In genomic region chr8:11452559-11452958, GRCm38 (mm10) we compare ENCODE assay signal across 12 mouse cellular contexts. TPM values are rescaled to one million over a fixed set of nuclear protein-coding genes. Genes with fewer than 3 reads are reported as not detected.
DNase-seq lines count a peak whose midpoint lies in the region; ATAC-seq and TF ChIP-seq lines count a peak whose summit lies in the region.
"Had no signal": no experiment of that assay in that cellular context is flagged by ENCODE, and none has a peak within 500 bp of the region (broad histone marks: within the 10 kb centered on the region; RNA-seq: fewer than 3 reads in every experiment).

No protein-coding gene starts in this region.

- peaks cover 15% of the 10 kb centered on the region for H3K36me3 ChIP-seq in heart, embryonic 16.5 days (ENCODE audit: control insufficient read depth, insufficient read depth)
- no peaks in the 10 kb centered on the region for H3K36me3 ChIP-seq in midbrain, embryonic 11.5 days (ENCODE audit: control insufficient read depth, insufficient read depth, low read length)
- no peaks in the 10 kb centered on the region for H3K36me3 ChIP-seq in midbrain, embryonic 13.5 days
- H3K36me3 ChIP-seq in small intestine, adult 2 months (ENCODE audit: control insufficient read depth, insufficient read depth, low read length): peaks cover 3% of the 10 kb centered on the region
- H3K36me3 ChIP-seq in midbrain, embryonic 14.5 days (ENCODE audit: control insufficient read depth, insufficient read depth, low read length): no peaks in the 10 kb centered on the region
- H3K36me3 ChIP-seq: midbrain, embryonic 15.5 days had no signal

- H3K4me1 ChIP-seq in heart, embryonic 16.5 days (ENCODE audit: control insufficient read depth, insufficient read depth, low read length): peaks cover 29% of the 10 kb centered on the region
- H3K4me1 ChIP-seq in midbrain, embryonic 11.5 days (ENCODE audit: control insufficient read depth, insufficient read depth, low read length): peaks cover 24% of the 10 kb centered on the region
- H3K4me1 ChIP-seq in midbrain, embryonic 13.5 days (replicated peaks): peaks cover 24% of the 10 kb centered on the region
- H3K4me1 ChIP-seq in embryonic fibroblast, embryonic 13.5 days (ENCODE audit: control insufficient read depth, insufficient read depth, low read length): peaks cover 15% of the 10 kb centered on the region
- peaks cover 5% of the 10 kb centered on the region for H3K4me1 ChIP-seq in small intestine, adult 2 months (ENCODE audit: control insufficient read depth, insufficient read depth, insufficient read length, low read length)
- H3K4me1 ChIP-seq in midbrain, embryonic 14.5 days (ENCODE audit: control insufficient read depth, insufficient read depth, low read length): peaks cover 12% of the 10 kb centered on the region; the same call in 1 of the 2 replicates

- H3K9ac ChIP-seq in heart, embryonic 16.5 days (ENCODE audit: low read length): no peak overlapping the region
- H3K9ac ChIP-seq in midbrain, embryonic 11.5 days (ENCODE audit: low read length): no peak overlapping the region
- no peak overlapping the region for H3K9ac ChIP-seq in midbrain, embryonic 13.5 days (replicated peaks)
- no peak overlapping the region for H3K9ac ChIP-seq in midbrain, embryonic 14.5 days (replicated peaks; ENCODE audit: low read length)
- H3K9ac ChIP-seq: limb, embryonic 15.5 days; midbrain, embryonic 15.5 days had no signal

- no peak for DNase-seq in heart, adult 9 months (ENCODE audit: low spot score in 2 of 2)
- peak; percentile 78 for DNase-seq in midbrain, embryonic 11.5 days (ENCODE audit: low spot score, missing footprints)
- DNase-seq in embryo, embryonic 9.5 days (ENCODE audit: extremely low spot score): no peak
- no peak for DNase-seq in midbrain, embryonic 14.5 days
- DNase-seq: adrenal gland, adult 2 months; cerebellum, adult 18-20 months had no signal

- H3K4me3 ChIP-seq in heart, embryonic 16.5 days (ENCODE audit: low read length): no peak overlapping the region
- H3K4me3 ChIP-seq in midbrain, embryonic 11.5 days (ENCODE audit: low read depth, low read length): no peak overlapping the region
- no peak overlapping the region for H3K4me3 ChIP-seq in midbrain, embryonic 13.5 days (replicated peaks)
- no peak overlapping the region for H3K4me3 ChIP-seq in embryonic fibroblast, embryonic 13.5 days (ENCODE audit: insufficient read depth, low read length)
- H3K4me3 ChIP-seq in small intestine, adult 2 months (ENCODE audit: low read depth, low read length): no peak overlapping the region
- no peak overlapping the region for H3K4me3 ChIP-seq in midbrain, embryonic 14.5 days (replicated peaks; ENCODE audit: low read depth, low read length)
- H3K4me3 ChIP-seq: limb, embryonic 15.5 days; midbrain, embryonic 15.5 days had no signal

- H3K9me3 ChIP-seq in heart, embryonic 16.5 days (replicated peaks; ENCODE audit: control insufficient read depth, low read length): no peaks in the 10 kb centered on the region
- H3K9me3 ChIP-seq in midbrain, embryonic 11.5 days (ENCODE audit: control insufficient read depth, low read length): no peaks in the 10 kb centered on the region
- H3K9me3 ChIP-seq in midbrain, embryonic 13.5 days: no peaks in the 10 kb centered on the region
- no peaks in the 10 kb centered on the region for H3K9me3 ChIP-seq in midbrain, embryonic 14.5 days (ENCODE audit: control insufficient read depth, low read length)
- H3K9me3 ChIP-seq: limb, embryonic 15.5 days; midbrain, embryonic 15.5 days had no signal

- H3K27ac ChIP-seq in heart, embryonic 16.5 days (ENCODE audit: low read length): peak overlapping the region; percentile 37; the same call in 1 of the 2 replicates
- H3K27ac ChIP-seq in midbrain, embryonic 11.5 days (ENCODE audit: low read depth, low read length): no peak overlapping the region
- no peak overlapping the region for H3K27ac ChIP-seq in midbrain, embryonic 13.5 days
- H3K27ac ChIP-seq in embryonic fibroblast, embryonic 13.5 days (ENCODE audit: insufficient read depth, low read length): peak overlapping the region; percentile 31
- 0 out of 2 replicates have a peak overlapping the region, but pooled peaks have one; percentile 32 for H3K27ac ChIP-seq in small intestine, adult 2 months (ENCODE audit: insufficient read depth, low read depth, low read length)
- H3K27ac ChIP-seq in midbrain, embryonic 14.5 days (replicated peaks; ENCODE audit: low read depth, low read length): no peak overlapping the region
- H3K27ac ChIP-seq: limb, embryonic 15.5 days; midbrain, embryonic 15.5 days had no signal

- 69% methylated on average over 3 of the region's 3 CpGs for WGBS in heart, embryonic 16.5 days
- 71% methylated on average over 3 of the region's 3 CpGs for WGBS in midbrain, embryonic 11.5 days
- 51% methylated on average over 3 of the region's 3 CpGs for WGBS in midbrain, embryonic 13.5 days
- 68% methylated on average over 3 of the region's 3 CpGs for WGBS in small intestine, adult 2 months
- WGBS in midbrain, embryonic 14.5 days: 51% methylated on average over 3 of the region's 3 CpGs

- H3K27me3 ChIP-seq in heart, embryonic 16.5 days (ENCODE audit: control insufficient read depth, insufficient read depth, low read length): no peaks in the 10 kb centered on the region
- H3K27me3 ChIP-seq in midbrain, embryonic 11.5 days (ENCODE audit: control insufficient read depth, insufficient read depth, low read length): no peaks in the 10 kb centered on the region
- H3K27me3 ChIP-seq in midbrain, embryonic 13.5 days: no peaks in the 10 kb centered on the region
- no peaks in the 10 kb centered on the region for H3K27me3 ChIP-seq in small intestine, adult 2 months (ENCODE audit: control insufficient read depth, insufficient read depth, low read length)
- H3K27me3 ChIP-seq in midbrain, embryonic 14.5 days (ENCODE audit: control insufficient read depth, insufficient read depth, low read length): no peaks in the 10 kb centered on the region
- H3K27me3 ChIP-seq: limb, embryonic 15.5 days; midbrain, embryonic 15.5 days had no signal

- no peak for TF ChIP-seq CTCF in embryonic fibroblast, embryonic 13.5 days (IDR thresholded peaks at IDR 0.05; ENCODE audit: borderline replicate concordance, insufficient read depth, low read length)
- no peak for TF ChIP-seq CTCF in small intestine, adult 2 months (IDR thresholded peaks at IDR 0.05; ENCODE audit: extremely low read depth, insufficient read length, insufficient replicate concordance, low read depth, low read length)

- no peak overlapping the region for H3K4me2 ChIP-seq in heart, embryonic 16.5 days (ENCODE audit: low read depth, low read length)
- no peak overlapping the region for H3K4me2 ChIP-seq in midbrain, embryonic 11.5 days
- H3K4me2 ChIP-seq in midbrain, embryonic 13.5 days (replicated peaks): no peak overlapping the region
- H3K4me2 ChIP-seq in midbrain, embryonic 14.5 days (ENCODE audit: low read length): no peak overlapping the region
- H3K4me2 ChIP-seq: limb, embryonic 15.5 days; midbrain, embryonic 15.5 days had no signal

- no peak for TF ChIP-seq POLR2A in embryonic fibroblast, embryonic 13.5 days (IDR thresholded peaks at IDR 0.05; ENCODE audit: low read depth, low read length)
- no peak for TF ChIP-seq POLR2A in small intestine, adult 2 months (IDR thresholded peaks at IDR 0.05; ENCODE audit: low read depth, low read length)

- ATAC-seq in heart, embryonic 16.5 days (replicated peaks; ENCODE audit: extremely low read depth, insufficient read depth, low FRiP score): no peak
- no peak for ATAC-seq in midbrain, embryonic 11.5 days (ENCODE audit: low FRiP score)
- ATAC-seq in midbrain, embryonic 13.5 days: no peak
- ATAC-seq in midbrain, embryonic 14.5 days (ENCODE audit: low FRiP score, low TSS enrichment): no peak
- ATAC-seq: midbrain, embryonic 15.5 days had no signal

RNA-seq across cellular contexts. Expression of gene Rab20, which starts 26.0 kb away (rescaled TPM):
- 44.7 and 47.8 TPM in 2 replicates for polyA plus RNA-seq in heart, embryonic 16.5 days (2015; fragmentation: Nextera tagmentation; extraction: Ambion mirVana)
- polyA plus RNA-seq in midbrain, embryonic 11.5 days (2014; fragmentation: Nextera tagmentation; extraction: Ambion mirVana): 0.63 and 0.65 TPM in 2 replicates
- 0.28 and 0.36 TPM in 2 replicates for polyA plus RNA-seq in midbrain, embryonic 13.5 days (2015; fragmentation: Nextera tagmentation; extraction: Ambion mirVana)
- 2.4 and 3.2 TPM in 2 replicates for polyA plus RNA-seq in embryonic fibroblast, embryonic 13.5 days (2011; ENCODE audit: insufficient read length, low read depth, missing spikeins)
- polyA plus RNA-seq in small intestine, adult 2 months (2012; rRNA removed): 18.6 and 43.3 TPM in 2 replicates
- 0.25 and 0.31 TPM in 2 replicates for polyA plus RNA-seq in midbrain, embryonic 14.5 days (2014; fragmentation: Nextera tagmentation; extraction: Ambion mirVana)

RNA-seq across cellular contexts. Expression of gene Naxd, which starts 44.7 kb away (rescaled TPM):
- polyA plus RNA-seq in heart, embryonic 16.5 days (2015; fragmentation: Nextera tagmentation; extraction: Ambion mirVana): 90.8 and 93.1 TPM in 2 replicates
- polyA plus RNA-seq in midbrain, embryonic 11.5 days (2014; fragmentation: Nextera tagmentation; extraction: Ambion mirVana): 94.2 and 94.8 TPM in 2 replicates
- 151 and 158 TPM in 2 replicates for polyA plus RNA-seq in midbrain, embryonic 13.5 days (2015; fragmentation: Nextera tagmentation; extraction: Ambion mirVana)
- 54.2 and 55.9 TPM in 2 replicates for polyA plus RNA-seq in embryonic fibroblast, embryonic 13.5 days (2011; ENCODE audit: insufficient read length, low read depth, missing spikeins)
- polyA plus RNA-seq in small intestine, adult 2 months (2012; rRNA removed): 64.9 and 81.1 TPM in 2 replicates
- polyA plus RNA-seq in midbrain, embryonic 14.5 days (2014; fragmentation: Nextera tagmentation; extraction: Ambion mirVana): 130 and 150 TPM in 2 replicates

Comparison
In these comparisons a context has a peak if more than half of its experiments do, and no peak if none do; other contexts are left out.
1. H3K27ac ChIP-seq: peak in heart, embryonic 16.5 days (single experiment), embryonic fibroblast, embryonic 13.5 days (single experiment) and small intestine, adult 2 months (single experiment); none in midbrain, embryonic 11.5 days (single experiment), midbrain, embryonic 13.5 days (single experiment) and midbrain, embryonic 14.5 days (single experiment).